Mouse (Mus musculus) embryonic stem cell, embryonic (primary cell): ENCODE measurements around the gene Tnfsf9.

Experiments used
- CTCF ChIA-PET, 4 experiments: fragments of 300-600 bp in 2 of 4; fragments of 350-600 bp in 2 of 4; sonication (Branson Sonifier 250); formaldehyde crosslinking; loops; one replicate each; lab custom pipeline; 2022; ENCODE audit warnings: inconsistent platforms in 2 of 4; lab: Charles Lee
- POLR2A ChIA-PET, 4 experiments: fragments of 300-600 bp in 2 of 4; fragments of 350-600 bp in 2 of 4; sonication (Branson Sonifier 250); formaldehyde crosslinking; loops; one replicate each; lab custom pipeline; 2022; ENCODE audit warnings: antibody characterized with exemption in 4 of 4, inconsistent platforms in 1 of 4; lab: Charles Lee

Gene Tnfsf9

GRCm38 (mm10) chr17:57105181-57106034 lies at the start of gene Tnfsf9:
TSS of gene Tnfsf9 (plus strand) at chr17:57105325.
- POLR2A ChIA-PET = interaction anchor here in 2 of 4 experiments (0.6 to 2.3 kb wide), 8 partner anchors 16 to 229 kb away, joined by 3 to 13 read pairs (median 3); partner anchors contain the start of gene Slc25a23 (in 1 of the 2)
- CTCF ChIA-PET = interaction anchor here (0.6 to 1.0 kb wide), 5 partner anchors 10 to 665 kb away, joined by 3 to 10 read pairs (median 3); no protein-coding TSS in a partner anchor

DNA sequence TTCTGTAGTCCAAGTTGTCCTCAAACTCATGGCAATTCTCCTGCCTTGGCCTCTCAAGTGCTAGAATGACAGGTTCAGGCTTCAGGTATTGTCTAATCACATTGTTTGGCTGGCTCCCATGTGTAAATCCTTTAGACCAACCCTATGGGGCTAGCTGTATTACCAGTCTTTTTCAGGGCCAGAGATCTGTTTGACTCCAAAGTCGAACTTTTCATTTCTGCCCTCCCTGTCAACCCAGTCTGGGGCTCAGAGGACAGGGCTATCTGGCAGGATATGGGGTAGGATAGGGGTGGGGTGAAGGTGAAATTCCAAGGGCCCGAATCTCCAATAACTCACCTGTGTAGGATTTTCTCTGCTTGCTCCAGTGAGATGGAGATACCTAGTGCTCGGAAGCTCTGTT lies 48.9 kb upstream of the Tnfsf9 start:
- CTCF ChIA-PET = interaction anchor here in 1 of 4 experiments (0.8 to 1.3 kb wide), 2 partner anchors 40 to 94 kb away, joined by 4 to 6 read pairs; no protein-coding TSS in a partner anchor
- POLR2A ChIA-PET = interaction anchor here in 2 of 4 experiments (0.7 to 1.3 kb wide), 4 partner anchors 15 to 143 kb away, joined by 3 to 6 read pairs (median 4); partner anchors contain the start of gene Khsrp (in 1 of the 2)

DNA sequence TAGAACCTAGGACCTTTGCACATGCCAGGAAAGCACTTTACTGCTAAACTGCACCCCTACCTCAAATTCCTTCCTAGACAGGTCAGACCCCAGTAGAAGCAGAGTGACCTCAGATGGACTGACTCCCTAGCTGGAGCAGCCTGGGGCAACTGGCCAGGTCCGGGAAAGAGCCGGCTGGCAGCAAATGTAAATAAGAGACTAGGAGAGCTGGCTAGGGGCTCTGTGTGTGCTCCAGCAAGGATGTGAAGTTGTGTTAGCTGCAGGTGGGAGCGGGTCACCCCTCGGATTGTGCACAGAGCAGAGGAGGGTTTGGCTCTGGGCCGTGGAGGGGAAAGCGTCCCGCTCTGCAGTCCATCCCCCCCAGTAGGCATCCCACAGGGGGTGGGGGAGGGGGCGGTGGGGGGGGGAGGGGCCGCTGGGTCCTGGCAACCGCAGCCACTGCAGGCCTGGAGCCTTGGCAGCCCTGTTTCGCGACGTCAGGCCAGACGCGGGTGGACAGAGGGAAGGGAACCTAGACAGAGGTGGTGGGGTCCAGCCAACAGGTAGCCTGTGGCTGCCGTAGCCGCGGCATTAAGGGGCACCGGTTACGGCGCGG lies 46.1 kb upstream of the Tnfsf9 start, which contains the start of gene Crb3:
Crb3 (plus strand) TSS at position 215 of the 595 bp plus-strand sequence.
- ChIA-PET POLR2A (interaction anchor here (0.6 to 5.9 kb wide), 16 partner anchors 7 to 754 kb away, joined by 3 to 78 read pairs (median 6); partner anchors contain the start of genes Khsrp (in 3 of the 4), Clpp (in 2 of the 4), Gm17949 (in 1 of the 4) and Gtf2f1 (in 1 of the 4)), CTCF (interaction anchor here in 2 of 4 experiments (1.2 to 2.2 kb wide), 4 partner anchors 20 to 108 kb away, joined by 3 to 12 read pairs (median 6); no protein-coding TSS in a partner anchor)

- CTCF ChIA-PET = interaction anchor here in 3 of 4 experiments (0.6 to 2.2 kb wide), 18 partner anchors 8 to 433 kb away, joined by 3 to 15 read pairs (median 7); partner anchors contain the start of genes Khsrp (in 1 of the 3) and Lonp1 (in 1 of the 3)
- POLR2A ChIA-PET = interaction anchor here (0.6 to 5.9 kb wide), 40 partner anchors 8 to 1006 kb away, joined by 3 to 78 read pairs (median 6); partner anchors contain the start of genes Khsrp (in 3 of the 4), Alkbh7 (in 2 of the 4), Clpp (in 2 of the 4) and Gm17949 (in 2 of the 4)
Measured at GRCm38 (mm10) chr17:57059486-57059977, 45.6 kb upstream of the Tnfsf9 start, which contains the start of gene Slc25a23. TSS of gene Slc25a23 (minus strand) at chr17:57059863.

- CTCF ChIA-PET = interaction anchor here (0.6 to 2.2 kb wide), 41 partner anchors 9 to 736 kb away, joined by 3 to 15 read pairs (median 5); partner anchors contain the start of genes Alkbh7 (in 2 of the 4), Gpr108 (in 1 of the 4), Khsrp (in 1 of the 4) and Lonp1 (in 1 of the 4)
- POLR2A ChIA-PET = interaction anchor here (0.6 to 5.9 kb wide), 55 partner anchors 9 to 1007 kb away, joined by 3 to 78 read pairs (median 6); partner anchors contain the start of genes Gm17949 (in 3 of the 4), Gtf2f1 (in 3 of the 4), Khsrp (in 3 of the 4) and Alkbh7 (in 2 of the 4)
Measured at GRCm38 (mm10) chr17:57060231-57060801, 44.8 kb upstream of the Tnfsf9 start.

DNA sequence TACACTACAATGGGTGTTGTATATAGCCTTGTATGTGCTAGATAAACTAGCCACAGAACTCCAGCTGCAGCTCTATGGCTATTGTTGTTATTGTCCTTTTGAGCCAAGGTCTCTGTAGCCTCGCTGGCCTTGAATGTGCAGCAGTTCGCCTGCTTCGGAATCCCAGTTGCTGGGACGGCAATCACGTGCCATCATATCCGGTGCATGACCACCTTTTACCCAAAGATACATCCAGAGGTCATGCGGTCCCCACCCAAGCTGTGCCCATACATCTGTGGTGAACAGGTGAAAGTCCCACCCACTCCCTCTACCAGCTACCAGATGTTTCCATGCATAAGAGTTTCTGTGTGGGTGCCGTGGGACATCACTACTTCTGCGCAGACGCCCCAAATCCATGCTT lies 44.1 kb upstream of the Tnfsf9 start:
- ChIA-PET POLR2A (interaction anchor here (0.6 to 5.9 kb wide), 47 partner anchors 9 to 449 kb away, joined by 3 to 78 read pairs (median 6); partner anchors contain the start of genes Gm17949 (in 3 of the 4), Gtf2f1 (in 3 of the 4), Khsrp (in 3 of the 4) and Alkbh7 (in 2 of the 4)), CTCF (interaction anchor here (0.6 to 2.2 kb wide), 37 partner anchors 9 to 737 kb away, joined by 3 to 15 read pairs (median 5); partner anchors contain the start of genes Alkbh7 (in 2 of the 4), Gpr108 (in 1 of the 4) and Khsrp (in 1 of the 4))

DNA sequence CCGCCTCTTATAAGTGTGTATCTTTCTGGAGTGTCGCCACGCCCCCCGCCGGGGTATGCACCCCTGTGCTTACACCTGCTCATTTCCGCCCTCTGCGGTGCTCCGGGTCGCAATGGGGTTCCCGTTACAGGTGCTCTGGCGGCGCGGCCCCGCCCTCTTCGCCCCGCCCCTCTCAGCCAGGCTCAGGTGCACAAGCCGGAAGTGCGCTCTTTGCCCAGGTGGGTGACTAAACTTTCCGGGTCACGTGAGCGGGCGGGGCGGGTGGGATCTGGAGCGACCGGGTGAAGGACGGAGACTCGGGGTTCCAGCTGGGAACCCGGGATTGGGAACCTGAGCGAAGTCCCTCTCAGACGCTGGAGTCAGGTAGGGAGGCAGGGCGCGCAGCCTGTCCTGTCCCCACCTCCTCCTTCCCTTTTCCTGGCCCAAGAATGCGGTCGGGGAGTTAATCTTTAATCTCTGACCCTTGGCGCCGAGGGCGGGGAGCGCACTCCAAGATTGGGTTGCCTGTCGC lies 43.1 kb upstream of the Tnfsf9 start:
- POLR2A ChIA-PET = interaction anchor here in 2 of 4 experiments (1.2 to 5.9 kb wide), 8 partner anchors 8 to 297 kb away, joined by 3 to 78 read pairs (median 10); partner anchors contain the start of genes Khsrp (in 2 of the 2), Dus3l (in 1 of the 2), Gm17949 (in 1 of the 2) and Gtf2f1 (in 1 of the 2)
- CTCF ChIA-PET = interaction anchor here in 3 of 4 experiments (0.6 to 1.7 kb wide), 3 partner anchors 12 to 284 kb away, joined by 3 to 7 read pairs (median 5); no protein-coding TSS in a partner anchor

GRCm38 (mm10) chr17:57062548-57062947 lies 42.6 kb upstream of the Tnfsf9 start:
- POLR2A ChIA-PET = interaction anchor here in 2 of 4 experiments (0.7 to 5.9 kb wide), 8 partner anchors 9 to 273 kb away, joined by 3 to 78 read pairs (median 6); partner anchors contain the start of gene Khsrp (in 2 of the 2)
- CTCF ChIA-PET = interaction anchor here in 3 of 4 experiments (0.6 to 0.9 kb wide), 3 partner anchors 33 to 285 kb away, joined by 3 to 5 read pairs (median 3); no protein-coding TSS in a partner anchor

DNA sequence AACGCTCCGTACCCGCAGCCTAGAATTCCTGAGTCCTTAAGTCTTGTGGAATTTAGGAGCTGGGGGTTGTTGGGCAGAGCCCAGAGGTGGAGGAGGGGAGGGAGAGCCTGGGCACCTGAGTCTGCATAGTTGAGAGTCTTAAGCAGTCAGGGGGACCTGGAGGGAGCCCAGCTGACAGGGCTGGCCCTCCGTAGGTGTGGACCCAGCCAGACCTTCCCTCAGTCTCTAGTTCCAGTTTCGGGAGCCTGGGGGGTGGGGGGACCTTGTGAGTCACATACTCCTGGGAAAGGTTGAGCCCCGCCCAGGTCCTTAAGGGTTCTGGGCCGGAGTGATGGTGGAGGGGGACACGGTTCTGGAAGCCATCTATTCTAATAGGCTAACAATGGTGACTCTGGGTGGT lies 42.1 kb upstream of the Tnfsf9 start:
- ChIA-PET CTCF (interaction anchor here in 2 of 4 experiments (0.6 to 0.9 kb wide), 3 partner anchors 33 to 285 kb away, joined by 3 to 11 read pairs (median 3); no protein-coding TSS in a partner anchor), POLR2A (interaction anchor here in 2 of 4 experiments (0.5 to 5.9 kb wide), 9 partner anchors 8 to 346 kb away, joined by 3 to 78 read pairs (median 5); partner anchors contain the start of gene Khsrp (in 2 of the 2))

GRCm38 (mm10) chr17:57066908-57067307 lies 38.2 kb upstream of the Tnfsf9 start:
- ChIA-PET CTCF (interaction anchor here in 1 of 4 experiments (0.6 kb wide), 1 partner anchor 13 kb away, joined by 3 read pairs; no protein-coding TSS in a partner anchor), POLR2A (interaction anchor here in 1 of 4 experiments (0.6 to 1.1 kb wide), 3 partner anchors 35 to 1026 kb away, joined by 3 to 4 read pairs (median 3); partner anchors contain the start of gene Khsrp)

GRCm38 (mm10) chr17:57070272-57070671 lies 34.9 kb upstream of the Tnfsf9 start:
- POLR2A ChIA-PET = interaction anchor here (0.6 to 2.4 kb wide), 24 partner anchors 9 to 353 kb away, joined by 3 to 22 read pairs (median 4); partner anchors contain the start of genes Gm17949 (in 2 of the 4), Gtf2f1 (in 2 of the 4), Khsrp (in 2 of the 4) and Slc25a23 (in 2 of the 4)

DNA sequence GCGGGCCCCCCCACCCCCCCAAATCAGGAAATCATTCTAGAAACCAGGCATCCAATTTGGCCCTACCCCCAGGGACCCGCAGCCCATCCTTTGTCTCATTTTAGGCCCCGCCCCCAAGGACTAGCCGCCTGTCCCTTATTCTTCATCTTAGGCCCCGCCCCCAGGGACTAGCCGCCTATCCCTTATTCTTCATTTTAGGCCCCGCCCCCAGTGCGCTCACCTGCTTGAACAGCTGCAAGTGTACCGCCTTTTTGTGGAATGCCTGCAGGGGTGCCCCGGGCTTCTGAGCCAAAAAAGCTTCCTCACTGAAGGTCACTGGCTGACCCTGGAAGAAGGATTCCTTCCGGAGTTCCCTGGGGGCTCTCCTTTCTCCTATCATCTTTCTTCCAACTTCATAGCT lies 34.4 kb upstream of the Tnfsf9 start:
- ChIA-PET POLR2A (interaction anchor here (0.5 to 2.4 kb wide), 29 partner anchors 8 to 931 kb away, joined by 3 to 22 read pairs (median 4); partner anchors contain the start of genes Khsrp (in 3 of the 4), Gm17949 (in 2 of the 4), Gtf2f1 (in 2 of the 4) and Slc25a23 (in 2 of the 4)), CTCF (interaction anchor here (0.6 to 2.4 kb wide), 11 partner anchors 10 to 313 kb away, joined by 3 to 12 read pairs (median 6); partner anchors contain the start of genes Slc25a23 (in 2 of the 4), Dus3l (in 1 of the 4) and Nrtn (in 1 of the 4))

More at GRCm38 (mm10) chr17:57070272-57070671, 34.9 kb upstream of the Tnfsf9 start:
- CTCF ChIA-PET = interaction anchor here in 3 of 4 experiments (0.7 to 2.4 kb wide), 8 partner anchors 10 to 313 kb away, joined by 3 to 12 read pairs (median 6); partner anchors contain the start of genes Slc25a23 (in 2 of the 3) and Nrtn (in 1 of the 3)

GRCm38 (mm10) chr17:57076916-57077315 lies 28.2 kb upstream of the Tnfsf9 start:
- POLR2A ChIA-PET = interaction anchor here in 1 of 4 experiments (1.3 to 1.7 kb wide), 2 partner anchors 14 to 17 kb away, joined by 4 read pairs; partner anchors contain the start of gene Slc25a23
- CTCF ChIA-PET = interaction anchor here in 1 of 4 experiments (1.0 kb wide), 1 partner anchor 16 kb away, joined by 3 read pairs; no protein-coding TSS in a partner anchor

GRCm38 (mm10) chr17:57078336-57078735 lies 26.8 kb upstream of the Tnfsf9 start, which contains the start of gene Dennd1c:
TSS of gene Dennd1c (minus strand) at chr17:57078514.
- POLR2A ChIA-PET = interaction anchor here in 2 of 4 experiments (1.0 to 2.5 kb wide), 5 partner anchors 8 to 47 kb away, joined by 3 to 10 read pairs (median 7); partner anchors contain the start of genes Khsrp (in 1 of the 2) and Tubb4a (in 1 of the 2)

More at GRCm38 (mm10) chr17:57078336-57078735, 26.8 kb upstream of the Tnfsf9 start, which contains the start of gene Dennd1c:
- CTCF ChIA-PET = interaction anchor here in 3 of 4 experiments (0.5 to 1.1 kb wide), 4 partner anchors 18 to 199 kb away, joined by 3 to 5 read pairs (median 3); no protein-coding TSS in a partner anchor
